Mouse (Mus musculus) hindbrain, embryonic 16.5 days (tissue): ENCODE measurements around the gene Limd1. TPM values are rescaled to one million over a fixed set of nuclear protein-coding genes. Genes with fewer than 3 reads are reported as not detected.

ENCODE experiments used
- ATAC-seq: fragments of 200-750 bp; cut with Nextera tagmentation; 2 replicates; pipeline ENCODE4 v1.8.0; 2017; ENCODE audit warnings: moderate TSS enrichment, moderate library complexity
- H3K27ac ChIP-seq: fragments of 300-500 bp; sonication (generic); 2 replicates; pipeline ENCODE4 v1.5.1; 2014; ENCODE audit warnings: low read depth, mild to moderate bottlenecking, control low read depth, low read length, moderate library complexity
- H3K27me3 ChIP-seq: fragments of 300-500 bp; sonication (generic); replicated peaks from 2 replicates; pipeline ENCODE4 v1.6.1; 2014; ENCODE audit warnings: low read length; ENCODE audit not compliant: control insufficient read depth, insufficient read depth
- H3K36me3 ChIP-seq: fragments of 300-500 bp; sonication (generic); 2 replicates; pipeline ENCODE4 v1.6.1; 2014; ENCODE audit warnings: mild to moderate bottlenecking, low read length, moderate library complexity, mixed read lengths; ENCODE audit not compliant: control insufficient read depth, insufficient read depth
- H3K4me1 ChIP-seq: fragments of 300-500 bp; sonication (generic); 2 replicates; pipeline ENCODE4 v1.6.1; 2014; ENCODE audit warnings: low read depth, low read length; ENCODE audit not compliant: control insufficient read depth, insufficient read depth
- H3K4me2 ChIP-seq: fragments of 300-500 bp; sonication (generic); 2 replicates; pipeline ENCODE4 v1.6.1; 2014; ENCODE audit warnings: mild to moderate bottlenecking, low read length, control low read depth, moderate library complexity
- H3K4me3 ChIP-seq: fragments of 300-500 bp; sonication (generic); 2 replicates; pipeline ENCODE4 v1.5.1; 2014; ENCODE audit warnings: mild to moderate bottlenecking, low read length, control low read depth, moderate library complexity
- H3K9ac ChIP-seq: fragments of 300-500 bp; sonication (generic); 2 replicates; pipeline ENCODE4 v1.6.1; 2014; ENCODE audit warnings: low read depth, mild to moderate bottlenecking, control low read depth, low read length, moderate library complexity
- H3K9me3 ChIP-seq: fragments of 300-500 bp; sonication (generic); 2 replicates; pipeline ENCODE4 v1.6.1; 2014; ENCODE audit warnings: mild to moderate bottlenecking, low read length, moderate library complexity; ENCODE audit not compliant: control insufficient read depth
- WGBS: fragments of 180-500 bp; shearing (Covaris S2); extraction: QIAGEN DNeasy Blood & Tissue Kit; methylation state at CpG from one replicate; pipeline ENCODE4 v1.1.7; 2014; 5-methylcytosine and 5-hydroxymethylcytosine counted together
- polyA plus RNA-seq: library from polyadenylated mRNA; unstranded; fragments of >200 nt; fragmentation: Nextera tagmentation; extraction: Ambion mirVana; gene quantifications from 2 replicates; pipeline ENCODE4 v1.2.1, GENCODE M21; 2015

The Limd1 gene
- polyA plus RNA-seq, 1 experiment from 2014 or later = 12.2 TPM

DNA sequence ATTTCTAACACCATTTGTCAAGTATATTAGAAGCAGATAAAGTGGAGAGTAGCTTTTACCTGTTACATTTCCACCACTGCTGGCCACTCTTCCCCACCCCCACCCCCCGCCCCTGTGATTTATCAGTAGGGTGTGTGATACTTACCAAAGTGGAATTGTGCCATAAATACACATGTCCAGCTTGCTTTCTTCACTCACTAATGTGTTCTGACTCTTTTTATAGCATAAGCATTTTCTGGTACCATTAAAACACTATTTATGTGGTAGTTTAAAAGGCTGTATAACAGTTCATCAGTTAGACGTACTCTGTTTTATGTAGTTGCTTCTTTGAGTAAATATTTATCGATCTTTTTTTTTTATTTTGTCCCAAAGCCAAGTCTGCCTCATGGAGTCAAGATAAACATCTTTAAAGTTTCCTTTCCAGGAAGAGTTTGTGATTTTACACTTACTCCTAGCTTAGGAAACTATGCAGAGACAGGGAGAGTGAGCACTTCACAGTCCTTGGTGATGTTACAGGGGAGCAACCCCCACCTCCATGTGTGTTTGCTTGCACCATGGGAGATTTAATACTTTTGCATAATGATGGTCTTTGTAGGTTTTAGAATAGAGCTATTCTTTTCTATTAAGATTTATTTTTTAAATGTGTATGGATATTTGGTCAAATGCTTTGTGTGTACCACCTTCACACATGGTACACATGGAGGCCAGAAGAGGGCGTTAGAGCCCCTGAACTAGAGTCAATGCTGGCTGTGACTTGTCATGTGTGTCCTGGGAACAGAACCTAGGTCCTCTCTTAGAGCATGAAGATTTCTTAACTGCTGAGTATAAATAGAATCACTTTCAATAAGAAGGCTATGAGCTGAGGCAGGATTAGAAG lies 28.0 kb downstream of the Limd1 start:
- no peaks in the 10 kb centered on the region for H3K27me3 ChIP-seq
- H3K4me1 ChIP-seq = no peaks in the 10 kb centered on the region
- no peak overlapping the region for H3K4me2 ChIP-seq
- H3K27ac ChIP-seq = no peak overlapping the region
- 81% methylated on average over 4 of the region's 4 CpGs for WGBS
- no peaks in the 10 kb centered on the region for H3K36me3 ChIP-seq
- H3K4me3 ChIP-seq = no peak overlapping the region
- H3K9me3 ChIP-seq = no peaks in the 10 kb centered on the region
- ATAC-seq = no peak
- H3K9ac ChIP-seq = no peak overlapping the region

DNA sequence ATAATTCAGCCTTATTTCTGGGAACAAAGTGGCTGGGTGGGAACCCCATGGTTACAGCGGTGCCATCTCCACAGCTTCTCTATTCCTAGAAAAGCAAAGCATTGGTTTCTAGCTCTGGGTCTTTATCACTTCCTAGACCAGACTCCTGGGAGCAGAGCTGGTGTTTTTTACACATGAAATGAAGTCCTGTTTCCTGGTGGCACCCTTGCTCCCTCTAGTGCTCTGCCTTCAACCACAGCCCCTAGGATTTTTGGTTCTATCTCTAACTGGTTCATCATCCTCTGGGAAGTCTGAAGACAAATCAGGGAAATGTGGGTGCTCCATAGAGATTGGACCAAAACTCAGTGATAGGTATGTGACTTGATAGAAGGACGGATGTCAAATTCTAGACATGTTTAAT lies 28.9 kb downstream of the Limd1 start:
- no peaks in the 10 kb centered on the region for H3K27me3 ChIP-seq
- H3K4me1 ChIP-seq = no peaks in the 10 kb centered on the region
- WGBS = 88% methylated on average over 2 of the region's 2 CpGs
- no peaks in the 10 kb centered on the region for H3K9me3 ChIP-seq
- H3K4me2 ChIP-seq = no peak overlapping the region
- no peak overlapping the region for H3K9ac ChIP-seq
- H3K4me3 ChIP-seq = no peak overlapping the region
- no peak for ATAC-seq
- no peaks in the 10 kb centered on the region for H3K36me3 ChIP-seq
- no peak overlapping the region for H3K27ac ChIP-seq

DNA sequence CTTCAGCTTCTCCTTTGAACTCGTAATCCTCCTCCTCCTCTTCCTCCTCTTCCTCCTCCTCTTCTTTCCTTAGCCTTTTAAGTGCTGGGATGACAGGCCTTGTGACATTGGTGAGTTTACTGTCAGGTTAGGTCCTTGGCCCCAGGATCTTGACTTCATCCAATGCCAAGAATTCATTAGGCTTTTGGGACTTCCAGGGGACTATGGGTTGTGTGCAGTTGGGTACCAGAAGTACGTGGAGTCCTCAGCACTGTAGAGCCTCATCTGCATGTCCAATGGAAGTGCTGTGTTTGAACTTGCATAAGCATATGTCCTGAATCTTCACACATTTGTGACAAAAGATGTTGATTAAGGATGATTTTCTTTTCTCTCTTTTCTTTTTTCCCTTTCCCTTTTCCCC lies 30.5 kb downstream of the Limd1 start:
- Histone ChIP-seq H3K27ac (no peak overlapping the region), H3K4me1 (no peaks in the 10 kb centered on the region), H3K9ac (no peak overlapping the region), H3K27me3 (no peaks in the 10 kb centered on the region), H3K4me3 (no peak overlapping the region), H3K4me2 (no peak overlapping the region), H3K36me3 (no peaks in the 10 kb centered on the region), H3K9me3 (no peaks in the 10 kb centered on the region)
- 85% methylated on average over 2 of the region's 2 CpGs for WGBS
- ATAC-seq = no peak

DNA sequence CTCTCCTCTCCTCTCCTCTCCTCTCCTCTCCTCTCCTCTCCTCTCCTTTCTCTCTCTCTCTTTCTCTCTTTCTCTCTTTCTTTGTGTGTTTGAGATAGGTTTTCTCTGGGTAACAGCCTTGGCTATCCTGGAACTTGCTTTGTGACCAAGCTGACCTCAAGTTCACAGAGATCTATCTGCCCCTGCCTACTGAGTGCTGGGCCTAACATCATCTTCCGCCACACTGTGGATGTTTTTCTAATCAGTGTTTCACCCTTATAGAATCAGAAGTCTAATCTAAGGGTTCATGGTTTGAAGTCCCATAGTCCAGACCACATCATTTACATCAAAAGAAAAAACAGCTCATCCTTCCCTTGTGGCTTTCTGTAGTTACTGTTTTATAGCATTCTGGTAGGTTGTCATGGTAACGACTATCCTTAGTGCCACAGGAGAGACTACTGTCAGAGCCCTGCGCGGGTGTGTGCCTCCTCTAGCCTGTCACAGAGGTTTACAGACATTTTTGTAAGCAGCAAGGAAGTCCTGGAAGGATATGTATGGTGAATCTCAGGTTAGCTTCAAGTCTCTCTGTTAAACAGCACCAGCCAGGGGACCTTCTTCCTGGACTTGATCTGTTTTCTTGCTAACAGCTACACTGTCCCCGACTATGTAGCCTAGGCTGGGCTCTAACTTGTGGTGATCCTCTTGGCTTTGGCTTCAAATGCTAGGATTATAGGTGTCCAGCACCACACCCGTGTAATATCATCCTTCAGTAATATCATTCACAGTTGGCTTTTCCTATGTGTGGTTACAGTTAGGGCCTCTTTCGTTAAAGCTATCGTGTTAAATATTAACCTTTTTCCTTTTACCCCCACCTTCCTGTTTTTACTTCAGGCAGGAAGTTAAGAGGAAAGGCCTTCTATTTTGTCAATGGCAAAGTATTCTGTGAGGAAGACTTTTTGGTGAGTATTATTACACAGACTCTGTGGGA lies 31.4 kb downstream of the Limd1 start:
- WGBS = 70% methylated on average over 8 of the region's 8 CpGs
- peak; percentile 79; the same call in 1 of the 2 replicates for ATAC-seq
- Histone ChIP-seq H3K9me3 (no peaks in the 10 kb centered on the region), H3K4me1 (no peaks in the 10 kb centered on the region), H3K4me2 (no peak overlapping the region), H3K27me3 (no peaks in the 10 kb centered on the region), H3K9ac (no peak overlapping the region), H3K4me3 (no peak overlapping the region), H3K36me3 (no peaks in the 10 kb centered on the region), H3K27ac (no peak overlapping the region)

DNA sequence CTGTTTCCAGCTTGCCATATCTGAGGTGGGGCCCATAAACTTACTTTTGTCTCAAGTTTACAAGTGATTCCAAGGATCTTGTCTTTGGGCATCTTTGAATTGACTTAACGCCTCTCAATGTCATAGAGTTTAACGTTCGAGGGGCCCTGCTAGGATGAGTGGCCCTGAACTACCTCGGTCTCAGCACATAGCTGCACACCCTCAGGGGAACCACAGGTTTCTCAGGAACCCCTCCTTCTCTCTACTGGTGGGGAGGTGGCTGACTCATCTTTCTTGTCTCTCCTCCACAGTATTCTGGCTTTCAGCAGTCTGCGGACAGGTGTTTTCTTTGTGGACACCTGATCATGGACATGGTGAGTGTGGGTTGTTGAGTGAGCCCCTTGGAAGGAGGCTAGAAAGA lies 32.4 kb downstream of the Limd1 start:
- WGBS = 96% methylated on average over 5 of the region's 5 CpGs
- Histone ChIP-seq H3K4me1 (no peaks in the 10 kb centered on the region), H3K4me3 (no peak overlapping the region), H3K27ac (no peak overlapping the region), H3K4me2 (no peak overlapping the region), H3K9me3 (no peaks in the 10 kb centered on the region), H3K27me3 (no peaks in the 10 kb centered on the region), H3K36me3 (no peaks in the 10 kb centered on the region), H3K9ac (no peak overlapping the region)
- no peak for ATAC-seq

DNA sequence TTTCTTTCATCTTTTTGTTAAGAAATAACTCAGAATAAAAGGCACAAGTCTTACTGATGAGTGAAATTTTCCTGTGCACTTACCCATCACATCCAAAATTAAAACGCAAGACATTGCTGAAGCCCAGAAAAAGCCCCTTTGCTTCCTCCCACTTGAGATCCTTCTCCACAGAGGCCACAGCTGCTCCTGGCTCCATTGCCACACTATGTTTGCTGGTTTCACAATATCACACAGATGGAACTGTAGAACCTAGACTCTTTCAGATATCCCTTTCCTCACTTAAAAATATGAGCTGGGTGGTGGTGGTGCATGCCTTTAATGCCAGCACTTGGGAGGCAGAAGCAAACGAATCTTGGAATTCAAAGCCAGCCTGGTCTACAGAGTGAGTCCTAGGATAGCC lies 34.0 kb downstream of the Limd1 start:
- WGBS = 88% methylated on average over 2 of the region's 2 CpGs
- Histone ChIP-seq H3K4me3 (no peak overlapping the region), H3K9ac (no peak overlapping the region), H3K9me3 (no peaks in the 10 kb centered on the region), H3K27me3 (no peaks in the 10 kb centered on the region), H3K27ac (no peak overlapping the region), H3K4me2 (no peak overlapping the region), H3K4me1 (no peaks in the 10 kb centered on the region), H3K36me3 (no peaks in the 10 kb centered on the region)
- no peak for ATAC-seq

DNA sequence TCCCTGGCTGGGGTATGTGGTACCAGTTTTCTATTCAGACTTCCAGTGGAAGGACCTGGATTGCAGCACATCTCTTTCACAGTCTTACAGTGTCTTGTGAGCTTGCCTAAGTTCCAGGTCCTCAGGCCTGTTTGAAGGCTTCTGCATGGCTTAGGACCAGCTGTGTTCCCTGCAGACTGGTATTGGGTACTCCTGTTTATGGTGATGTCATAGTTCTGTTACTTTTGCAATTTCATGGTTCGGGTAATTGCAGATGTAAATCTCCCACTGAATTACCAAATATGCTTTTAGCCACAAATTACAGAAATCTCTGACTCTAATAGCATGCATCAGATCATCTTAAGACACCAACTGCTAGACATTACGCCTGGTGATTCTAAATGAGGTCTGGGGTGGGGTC lies 36.6 kb downstream of the Limd1 start:
- H3K4me3 ChIP-seq = no peak overlapping the region
- H3K9ac ChIP-seq = no peak overlapping the region
- H3K27ac ChIP-seq = no peak overlapping the region
- H3K9me3 ChIP-seq = no peaks in the 10 kb centered on the region
- no peak overlapping the region for H3K4me2 ChIP-seq
- H3K4me1 ChIP-seq = no peaks in the 10 kb centered on the region
- H3K27me3 ChIP-seq = no peaks in the 10 kb centered on the region
- H3K36me3 ChIP-seq = no peaks in the 10 kb centered on the region
- WGBS = 95% methylated on average over 2 of the region's 2 CpGs
- ATAC-seq = no peak

DNA sequence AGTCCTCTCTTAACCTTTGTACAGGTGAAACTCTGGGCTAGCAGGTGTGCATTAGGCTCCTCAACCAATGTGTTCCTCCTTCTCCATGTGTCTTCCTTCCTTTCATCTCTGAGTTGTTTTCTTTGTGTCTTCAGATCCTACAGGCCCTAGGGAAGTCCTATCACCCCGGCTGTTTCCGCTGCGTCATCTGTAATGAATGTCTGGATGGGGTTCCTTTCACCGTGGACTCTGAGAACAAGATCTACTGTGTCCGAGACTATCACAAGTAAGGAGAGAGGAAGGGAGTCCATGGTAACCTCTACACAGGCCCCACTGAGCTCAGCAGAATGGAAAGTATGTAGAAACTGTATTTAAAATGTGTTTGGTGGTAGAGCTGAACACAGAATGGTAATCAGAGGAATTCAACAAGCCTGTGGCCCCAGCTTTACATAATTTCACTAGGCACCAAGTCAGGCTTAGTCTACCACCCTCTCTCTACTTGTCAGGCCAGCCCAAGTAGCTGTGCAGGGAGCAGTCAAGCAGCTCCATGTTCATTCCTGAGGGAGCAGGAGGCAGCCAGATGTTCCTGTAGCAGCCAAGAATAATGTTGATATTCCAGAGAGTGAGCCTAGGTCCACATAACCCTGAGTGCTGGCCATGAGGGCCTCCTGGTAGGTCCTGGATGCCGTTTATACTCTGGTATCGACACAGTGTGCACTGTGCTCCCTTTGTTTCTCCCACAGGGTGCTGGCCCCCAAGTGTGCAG lies 38.3 kb downstream of the Limd1 start:
- no peaks in the 10 kb centered on the region for H3K4me1 ChIP-seq
- ATAC-seq = no peak
- H3K27ac ChIP-seq = no peak overlapping the region
- H3K36me3 ChIP-seq = no peaks in the 10 kb centered on the region
- H3K9me3 ChIP-seq = no peaks in the 10 kb centered on the region
- WGBS = 88% methylated on average over 7 of the region's 7 CpGs
- no peaks in the 10 kb centered on the region for H3K27me3 ChIP-seq
- H3K9ac ChIP-seq = no peak overlapping the region
- H3K4me2 ChIP-seq = no peak overlapping the region
- no peak overlapping the region for H3K4me3 ChIP-seq
